Mouse (Mus musculus) left cerebral cortex, postnatal 14 days (tissue): ENCODE measurements around the gene Atp5s. TPM values are rescaled to one million over a fixed set of nuclear protein-coding genes. Genes with fewer than 3 reads are reported as not detected.
A peak's percentile ranks its signal among the peaks of the same experiment; 100 is the strongest.

ENCODE experiments used
- DNase-seq, 2 experiments: peaks; one replicate each; pipeline ENCODE4 v3.0.0; 2021 to 2022; ENCODE audit warnings: low spot score in 2 of 2, mixed read lengths in 1 of 2
- intact Hi-C: fragments of 180-260 bp; cut with DNase I; formaldehyde crosslinking; loops from one replicate; pipeline ENCODE4 v1.15.1; 2025
- total RNA-seq, 2 experiments: library from RNA; stranded (reverse); gene quantifications; 2 replicates each; pipeline ENCODE4 v1.2.3; 2021

Gene Atp5s
- total RNA-seq, 2 experiments from 2014 or later, result 25.4 to 34.8 TPM

DNA sequence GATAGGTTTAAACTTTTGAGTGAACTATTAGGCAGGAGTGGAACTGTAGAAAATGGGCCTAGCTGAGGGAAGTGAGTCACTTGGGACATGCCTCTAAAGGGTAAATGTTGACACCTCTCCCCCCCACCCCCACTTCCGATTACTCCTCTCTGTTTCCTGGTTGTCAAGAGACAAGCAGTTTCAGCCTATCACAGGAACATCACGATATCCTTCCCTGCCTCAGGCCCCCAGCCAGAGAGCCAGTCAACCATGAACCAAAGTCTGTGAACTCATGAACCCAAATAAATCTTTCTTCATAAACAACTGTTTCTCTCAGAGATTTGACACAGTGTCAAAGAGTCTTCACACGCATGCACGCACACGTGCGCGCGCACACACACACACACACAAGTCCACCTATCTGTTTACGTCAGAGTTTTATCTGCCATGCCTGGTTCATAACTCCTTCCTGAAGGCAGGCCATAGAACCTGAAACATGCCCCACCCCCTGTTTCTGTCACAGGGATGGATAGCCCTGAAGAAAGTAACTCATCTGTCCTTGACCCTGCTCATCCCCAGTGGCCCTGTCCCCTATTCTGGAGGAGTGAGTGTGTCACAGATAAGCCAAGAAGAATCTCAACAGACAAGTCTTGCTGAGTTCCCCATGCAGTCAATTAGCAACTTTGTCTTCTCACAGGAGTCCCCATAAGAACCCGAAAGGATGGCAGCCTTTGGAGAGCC, 41.6 kb downstream of the Atp5s start:
- intact Hi-C loops, result no loop called here
- no peak for DNase-seq

- no peak for DNase-seq
- intact Hi-C loops, result no loop called here
These were observed 42.9 kb downstream of the Atp5s start for GRCm38 (mm10) chr12:69767476-69768258.

DNA sequence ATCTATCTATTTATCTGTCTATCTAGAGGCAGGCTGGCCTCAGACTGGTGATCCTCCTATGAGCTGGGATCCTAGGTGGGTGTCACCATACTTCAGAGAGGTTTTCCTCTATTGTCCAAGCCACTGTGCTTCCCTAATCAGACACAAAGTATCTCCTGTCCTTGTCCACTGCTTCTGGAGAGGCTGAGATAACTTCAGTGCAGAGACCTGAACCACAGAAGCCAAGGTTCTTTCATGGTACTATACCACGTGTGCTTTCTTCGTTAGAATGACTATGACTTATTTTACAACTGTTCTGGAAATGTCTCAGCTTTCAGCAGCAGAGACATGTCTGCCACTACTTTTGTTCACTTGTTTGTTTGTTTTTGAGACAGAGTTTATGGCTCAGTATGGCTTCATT, 44.1 kb downstream of the Atp5s start:
- DNase-seq, result no peak
- intact Hi-C loops, result no loop called here

DNA sequence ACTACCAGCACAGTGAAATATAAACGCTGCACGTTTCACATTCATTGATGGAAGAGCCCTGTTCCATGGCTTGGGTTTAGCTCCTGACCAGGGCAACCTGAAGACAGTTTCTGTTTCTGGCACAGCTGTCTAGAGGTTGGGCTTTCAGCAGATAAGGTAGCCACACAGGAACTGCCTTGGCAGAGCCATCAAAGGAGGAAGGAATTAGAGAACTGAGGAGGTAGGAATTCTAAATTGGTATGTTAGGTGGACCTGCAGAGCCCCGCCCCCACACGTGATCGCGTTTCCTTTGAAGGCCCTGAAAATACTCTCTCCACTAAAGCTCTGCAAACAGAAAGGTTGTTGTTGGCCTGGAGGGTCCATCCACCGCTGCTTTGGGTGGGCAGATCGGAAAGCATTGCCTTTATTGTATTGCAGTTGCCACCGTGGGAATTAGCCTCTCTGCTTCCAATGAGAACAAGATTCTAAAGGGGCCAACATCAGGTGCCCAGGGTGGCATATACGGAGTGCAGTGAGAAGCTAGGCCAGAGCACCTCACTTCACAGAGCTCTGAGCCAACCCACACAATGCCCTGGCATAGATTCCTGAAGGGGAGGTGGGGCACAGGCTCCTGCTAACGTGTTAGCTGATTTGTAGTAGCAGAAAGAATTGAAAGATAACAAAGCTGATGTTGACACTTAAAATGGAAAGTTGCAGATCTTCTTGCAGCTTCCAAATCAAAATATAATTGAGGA, 52.0 kb downstream of the Atp5s start:
- intact Hi-C loops, result no loop called here
- DNase-seq, result no peak

DNA sequence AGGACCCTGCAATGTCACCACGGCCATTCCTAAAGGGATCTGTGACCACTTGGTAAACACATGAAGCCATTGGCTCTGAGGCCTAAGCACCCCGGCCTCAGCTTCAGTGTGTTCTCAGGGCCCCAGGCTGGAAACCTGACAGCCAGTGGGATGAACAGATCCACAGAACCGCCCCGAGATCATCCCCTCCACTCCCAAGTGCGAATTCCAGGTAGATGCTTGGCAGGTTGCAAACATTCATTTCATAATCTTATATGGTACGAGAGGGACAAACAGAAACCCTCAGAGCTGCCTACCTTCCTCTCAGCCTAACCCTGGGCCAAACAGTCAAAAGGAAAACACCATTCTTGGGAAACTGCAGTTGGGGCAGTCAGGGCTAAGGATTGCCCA, 52.6 kb downstream of the Atp5s start:
- DNase-seq, result no peak
- intact Hi-C loops, result no loop called here

DNA sequence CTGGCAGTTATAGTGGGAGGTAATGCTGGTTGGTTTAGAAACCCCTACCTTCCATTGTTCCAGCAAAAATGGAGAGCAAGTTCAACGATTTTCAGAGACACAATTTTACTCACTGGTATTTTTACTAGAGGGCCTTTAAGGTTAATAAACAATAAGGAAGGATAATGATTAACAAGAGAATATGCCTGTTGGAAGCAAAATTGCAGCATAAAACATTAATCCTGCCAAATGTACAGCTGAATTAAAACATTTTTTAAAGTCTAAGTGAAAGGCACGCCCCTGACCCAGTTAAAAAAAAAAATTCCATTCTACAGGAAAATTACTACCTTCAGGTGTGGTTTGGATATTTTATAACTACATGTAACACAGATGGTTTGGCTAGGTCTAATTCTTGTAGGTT, 53.2 kb downstream of the Atp5s start:
- intact Hi-C loops, result no loop called here
- no peak for DNase-seq

DNA sequence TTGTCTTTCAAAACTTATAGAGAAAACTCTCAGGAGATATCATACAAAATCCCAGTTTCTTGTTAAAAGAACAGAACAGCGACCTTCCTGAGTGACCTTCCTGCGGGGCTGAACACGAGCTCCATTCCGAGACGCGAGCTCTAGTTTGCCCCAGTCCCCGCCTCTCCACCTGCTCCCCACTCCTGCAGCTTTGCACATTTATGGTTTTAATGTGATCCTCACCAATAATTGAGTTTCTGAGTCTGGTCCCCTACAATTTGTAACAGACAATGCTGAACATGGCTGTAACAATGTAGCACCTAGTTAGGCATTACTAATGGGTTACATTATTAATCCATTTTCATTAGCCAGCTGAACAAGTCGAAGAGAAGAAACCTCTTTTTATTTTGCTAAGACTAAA, 56.7 kb downstream of the Atp5s start:
- intact Hi-C loops, result no loop called here
- DNase-seq, result no peak

GRCm38 (mm10) chr12:69781935-69782650, 57.3 kb downstream of the Atp5s start:
- intact Hi-C loops, result no loop called here
- DNase-seq, result no peak

DNA sequence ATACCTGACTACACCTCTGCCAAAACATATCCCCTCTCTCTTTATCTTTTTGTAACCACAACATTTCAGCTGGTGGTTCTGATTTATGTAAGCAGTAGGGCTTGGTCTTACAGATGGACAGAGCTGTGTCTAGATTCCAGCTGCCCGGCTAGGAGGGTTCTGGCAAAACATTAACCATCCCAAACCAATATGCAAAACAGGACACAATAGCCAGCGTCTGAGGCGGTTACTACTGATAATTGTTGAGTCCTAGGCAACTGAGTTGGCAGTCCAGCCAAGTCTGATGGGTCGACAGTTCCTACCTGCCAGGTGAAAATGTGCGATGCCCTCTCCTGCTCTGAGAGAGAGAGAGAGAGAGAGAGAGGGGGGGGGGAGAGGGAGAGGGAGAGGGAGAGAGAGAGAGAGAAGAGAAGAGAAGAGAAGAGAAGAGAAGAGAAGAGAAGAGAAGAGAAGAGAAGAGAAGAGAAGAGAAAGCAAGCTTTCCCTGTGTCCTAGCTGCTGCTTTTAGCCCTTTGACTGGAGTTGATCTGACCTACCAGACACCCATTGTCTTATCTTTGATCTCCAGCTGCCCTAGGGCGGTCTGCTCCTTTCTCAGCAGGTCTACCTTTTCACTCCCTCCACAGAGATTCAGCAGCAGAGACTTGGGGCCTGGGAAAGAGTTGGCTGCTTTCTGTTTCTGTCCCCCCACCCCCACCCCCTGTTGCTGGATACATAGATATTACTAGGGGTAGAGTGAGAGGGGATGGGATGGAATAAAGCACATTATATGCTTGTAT, 58.7 kb downstream of the Atp5s start:
- no peak for DNase-seq
- intact Hi-C loops, result no loop called here

GRCm38 (mm10) chr12:69785471-69785870, 60.7 kb downstream of the Atp5s start:
- no peak for DNase-seq
- intact Hi-C loops, result no loop called here

DNA sequence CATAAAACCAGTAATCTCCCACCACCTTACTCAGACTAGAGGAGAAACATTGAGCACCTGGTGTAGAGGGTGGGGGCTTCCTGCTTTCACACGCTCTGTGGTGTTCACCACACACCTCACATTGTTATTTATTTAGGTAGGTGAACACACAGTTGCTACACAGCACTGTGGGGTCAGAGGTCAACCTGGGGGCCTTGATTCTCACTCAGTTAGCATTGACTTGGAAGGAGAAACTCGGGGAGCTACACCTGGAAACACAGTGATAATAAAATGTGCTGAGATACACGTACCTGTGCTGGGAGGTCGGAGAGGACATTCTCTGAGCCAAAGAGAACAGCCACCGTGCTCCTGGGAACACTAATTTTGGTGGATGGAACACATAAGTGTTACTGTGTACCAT, 63.6 kb downstream of the Atp5s start:
- no peak for DNase-seq
- intact Hi-C loops, result no loop called here

DNA sequence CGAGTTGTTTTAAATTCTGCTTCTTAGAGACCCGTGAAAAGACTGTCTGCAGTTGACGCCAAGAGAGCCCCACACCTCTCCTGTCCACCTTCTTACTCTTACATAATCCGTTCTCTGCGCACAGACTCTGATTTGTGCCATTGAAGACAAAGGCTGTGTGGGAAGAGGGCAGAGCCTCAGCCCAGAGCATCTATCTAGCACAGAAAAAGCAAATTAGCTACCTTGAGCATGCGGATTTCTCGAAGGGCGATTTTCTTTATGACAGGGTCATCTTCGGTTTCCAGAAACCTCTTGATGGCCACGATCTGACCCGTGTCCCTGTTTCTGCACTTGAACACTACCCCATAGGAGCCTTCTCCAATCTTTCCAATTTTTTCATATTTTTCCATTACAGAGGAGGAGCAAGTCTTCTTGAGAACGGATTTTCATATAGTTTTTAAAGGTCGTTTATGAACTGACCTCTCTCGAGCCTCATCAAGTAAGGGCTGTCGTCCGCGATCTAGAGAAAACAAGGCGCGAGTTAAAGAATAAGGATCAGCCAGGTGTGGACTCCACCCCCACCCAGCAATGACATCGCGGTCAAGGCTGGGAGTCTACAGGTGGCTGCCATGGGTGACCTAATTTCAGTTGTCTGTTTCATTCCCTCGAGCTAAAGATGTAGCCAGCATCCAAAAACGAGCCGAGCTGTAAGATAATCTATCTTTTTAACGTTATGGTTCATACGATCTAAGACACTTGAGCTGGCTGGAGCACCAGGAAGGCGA, 65.2 kb downstream of the Atp5s start:
- DNase-seq, result peak; percentile 20 to 31
- intact Hi-C loops, result loop anchor here (5.0 kb wide), 1 partner anchor 53 kb away; no protein-coding TSS in a partner anchor

GRCm38 (mm10) chr12:69790530-69791505, 66.1 kb downstream of the Atp5s start, which contains the start of gene Cdkl1:
Gene Cdkl1 (minus strand): TSS chr12:69791267.
- intact Hi-C loops, result loop anchor here (5.0 kb wide), 1 partner anchor 54 kb away; no protein-coding TSS in a partner anchor
- DNase-seq, result peak; percentile 60 to 67
